Mouse (Mus musculus): ENCODE results near the gene Higd1a. TPM values are rescaled to one million over a fixed set of nuclear protein-coding genes. Genes with fewer than 3 reads are reported as not detected.

Gene Higd1a
- polyA plus RNA-seq, 1 experiment from 2014 or later: 102 TPM

DNA sequence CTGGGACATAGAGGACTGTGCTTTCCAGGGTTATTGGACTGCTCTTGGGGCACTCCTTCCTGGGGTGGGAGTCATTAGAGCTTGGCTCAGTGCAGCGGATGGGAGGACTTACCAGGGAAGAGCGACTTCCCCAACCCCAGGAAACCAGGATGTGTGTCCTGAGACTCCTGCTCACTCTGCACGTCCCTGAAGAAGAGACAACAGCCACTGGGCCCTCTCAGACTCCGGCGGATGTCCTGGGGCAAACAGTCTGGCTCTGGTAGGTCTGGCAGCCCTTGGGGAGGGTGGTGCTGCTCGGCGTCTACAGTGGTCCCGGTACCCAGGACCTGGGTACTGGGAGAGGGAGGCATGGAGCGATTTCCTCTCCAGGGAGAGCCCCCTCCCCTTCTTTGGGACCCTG is 40.1 kb upstream of the Higd1a start, which contains the start of gene Ackr2:
Ackr2 (plus strand) TSS at position 111 of the 400 bp plus-strand sequence.
- no peaks in the 10 kb centered on the region for H3K9me3 ChIP-seq (replicated peaks)
- ATAC-seq (ENCODE audit: insufficient read depth): no peak
- no peaks in the 10 kb centered on the region for H3K36me3 ChIP-seq (replicated peaks)
- no peak within 1 kb of the TSS for H3K9ac ChIP-seq
- 58% methylated on average over 9 of the region's 9 CpGs for WGBS (ENCODE audit: insufficient replicate concordance)
- no peak within 1 kb of the TSS for H3K4me3 ChIP-seq (replicated peaks)
- H3K27me3 ChIP-seq: no peaks in the 10 kb centered on the region
- H3K27ac ChIP-seq (replicated peaks): no peak within 1 kb of the TSS
- H3K4me1 ChIP-seq (replicated peaks): peaks cover 6% of the 10 kb centered on the region; the same call in 1 of the 2 replicates
- no peak within 1 kb of the TSS for H3K4me2 ChIP-seq

DNA sequence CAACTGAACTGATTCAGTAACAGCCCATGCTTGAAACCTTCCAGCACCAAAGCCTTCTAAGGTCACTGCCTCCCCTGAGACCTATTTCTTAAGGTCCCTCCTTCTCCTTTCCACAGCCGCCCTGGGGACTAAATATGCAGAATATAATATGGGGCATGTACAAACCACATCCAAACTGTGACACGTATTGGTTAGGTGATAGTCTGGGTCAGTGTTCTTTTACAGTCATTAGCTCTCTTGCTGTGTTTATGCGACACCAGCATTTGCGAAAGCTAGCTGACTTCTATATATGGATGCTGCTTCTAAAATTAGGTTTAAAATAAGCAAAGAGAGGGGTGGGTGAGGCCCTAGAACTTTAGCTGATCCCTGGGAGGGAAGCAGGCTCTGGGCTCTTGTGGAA is 38.7 kb upstream of the Higd1a start:
- Histone ChIP-seq H3K4me3 (replicated peaks) (no peak overlapping the region), H3K27ac (replicated peaks) (no peak overlapping the region), H3K4me1 (replicated peaks) (peaks cover 4% of the 10 kb centered on the region; the same call in 1 of the 2 replicates), H3K36me3 (replicated peaks) (no peaks in the 10 kb centered on the region), H3K9ac (no peak overlapping the region), H3K9me3 (replicated peaks) (no peaks in the 10 kb centered on the region), H3K27me3 (no peaks in the 10 kb centered on the region), H3K4me2 (no peak overlapping the region)
- 56% methylated on average over 4 of the region's 4 CpGs for WGBS (ENCODE audit: insufficient replicate concordance)
- no peak for ATAC-seq (ENCODE audit: insufficient read depth)

DNA sequence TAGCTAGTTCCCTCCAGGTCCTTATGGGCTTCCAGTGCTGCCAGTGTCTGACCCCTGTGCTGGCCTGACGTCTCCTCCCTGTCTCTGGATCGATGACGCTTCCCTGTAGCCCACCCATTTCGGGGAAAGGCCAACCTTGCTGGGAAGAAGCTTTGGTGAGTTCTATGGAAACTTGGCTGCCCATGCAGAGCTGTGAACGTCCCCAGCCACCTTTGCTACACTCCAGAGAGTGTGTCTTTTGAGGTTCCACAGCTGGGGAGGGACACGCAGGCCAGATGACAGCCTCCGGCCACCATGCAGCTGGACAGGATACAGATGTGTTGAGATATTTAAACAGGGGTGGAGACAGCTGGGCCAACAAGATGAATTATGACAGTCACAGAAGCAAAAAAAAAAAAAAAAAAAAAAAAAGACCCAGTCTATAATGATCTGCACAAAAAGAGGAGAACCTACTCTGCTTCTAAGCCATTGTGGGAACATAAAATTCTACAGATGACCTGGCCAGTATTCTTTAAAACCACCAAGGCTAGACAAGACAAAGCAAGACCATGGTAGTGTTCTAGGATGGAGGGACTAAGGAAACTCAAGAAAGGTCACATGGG is 37.3 kb upstream of the Higd1a start:
- no peak overlapping the region for H3K27ac ChIP-seq (replicated peaks)
- H3K9ac ChIP-seq: no peak overlapping the region
- no peaks in the 10 kb centered on the region; the same call in 1 of the 2 replicates for H3K4me1 ChIP-seq (replicated peaks)
- no peaks in the 10 kb centered on the region for H3K36me3 ChIP-seq (replicated peaks)
- no peak overlapping the region for H3K4me3 ChIP-seq (replicated peaks)
- H3K27me3 ChIP-seq: no peaks in the 10 kb centered on the region
- no peaks in the 10 kb centered on the region for H3K9me3 ChIP-seq (replicated peaks)
- H3K4me2 ChIP-seq: no peak overlapping the region
- 41% methylated on average over 7 of the region's 7 CpGs for WGBS (ENCODE audit: insufficient replicate concordance)
- no peak for ATAC-seq (ENCODE audit: insufficient read depth)

DNA sequence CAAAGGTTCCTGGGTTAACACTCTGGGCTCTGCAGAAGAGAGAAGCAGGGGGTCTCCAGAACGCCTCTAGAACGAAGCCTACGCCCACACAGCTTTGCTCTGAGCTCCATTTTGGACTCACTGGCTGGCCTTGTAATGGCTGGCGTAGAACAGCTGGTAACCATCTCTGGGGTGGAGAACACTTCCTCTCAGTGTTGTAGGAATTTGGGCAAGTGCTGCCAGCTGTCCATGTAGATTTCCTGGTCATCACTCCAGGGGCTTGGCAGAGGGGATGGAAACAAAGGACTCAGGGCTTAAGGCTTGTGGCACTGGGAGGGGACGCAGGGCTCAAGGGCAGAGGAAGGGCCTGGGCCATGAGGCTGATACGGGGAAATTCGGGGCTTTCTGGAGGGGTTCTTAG is 36.3 kb upstream of the Higd1a start:
- Histone ChIP-seq H3K36me3 (replicated peaks) (no peaks in the 10 kb centered on the region), H3K9ac (no peak overlapping the region), H3K4me1 (replicated peaks) (peaks cover 3% of the 10 kb centered on the region; the same call in 1 of the 2 replicates), H3K27ac (replicated peaks) (no peak overlapping the region), H3K27me3 (no peaks in the 10 kb centered on the region), H3K4me3 (replicated peaks) (no peak overlapping the region), H3K9me3 (replicated peaks) (no peaks in the 10 kb centered on the region), H3K4me2 (no peak overlapping the region)
- no peak for ATAC-seq (ENCODE audit: insufficient read depth)
- 54% methylated on average over 7 of the region's 7 CpGs for WGBS (ENCODE audit: insufficient replicate concordance)

DNA sequence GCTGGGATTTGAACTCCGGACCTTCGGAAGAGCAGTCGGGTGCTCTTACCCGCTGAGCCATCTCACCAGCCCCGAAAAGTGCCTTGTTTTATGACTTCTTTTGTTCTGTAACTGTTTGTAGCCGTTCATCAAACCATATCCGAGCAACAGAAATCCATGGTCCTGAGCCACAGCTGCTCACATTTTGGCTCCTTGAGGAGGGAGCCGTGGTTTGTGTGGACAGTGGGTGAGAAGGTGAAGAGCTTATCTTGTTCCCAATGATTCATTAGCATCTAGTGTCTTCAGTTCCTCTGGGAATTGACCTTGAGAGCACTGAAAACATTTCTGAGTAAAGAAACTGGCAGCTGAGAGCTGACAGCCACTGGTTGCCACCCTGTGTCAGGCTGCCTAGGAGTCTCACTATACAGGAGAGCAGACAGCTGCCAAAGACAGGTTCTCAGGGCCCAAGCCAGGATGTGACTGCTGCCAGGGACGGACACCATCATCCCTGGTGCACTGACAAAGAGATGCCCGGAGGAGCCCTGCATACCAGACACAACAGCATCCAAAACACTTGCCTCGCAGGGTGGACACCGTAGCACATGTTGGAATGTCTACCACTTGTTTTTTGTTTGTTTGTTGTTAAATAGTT is 34.0 kb upstream of the Higd1a start:
- WGBS (ENCODE audit: insufficient replicate concordance): 71% methylated on average over 12 of the region's 12 CpGs
- H3K27ac ChIP-seq (replicated peaks): no peak overlapping the region
- ATAC-seq (ENCODE audit: insufficient read depth): no peak
- no peaks in the 10 kb centered on the region for H3K9me3 ChIP-seq (replicated peaks)
- H3K4me2 ChIP-seq: no peak overlapping the region
- no peaks in the 10 kb centered on the region for H3K27me3 ChIP-seq
- no peak overlapping the region for H3K4me3 ChIP-seq (replicated peaks)
- H3K4me1 ChIP-seq (replicated peaks): peaks cover 3% of the 10 kb centered on the region; the same call in 1 of the 2 replicates
- H3K9ac ChIP-seq: no peak overlapping the region
- H3K36me3 ChIP-seq (replicated peaks): no peaks in the 10 kb centered on the region

DNA sequence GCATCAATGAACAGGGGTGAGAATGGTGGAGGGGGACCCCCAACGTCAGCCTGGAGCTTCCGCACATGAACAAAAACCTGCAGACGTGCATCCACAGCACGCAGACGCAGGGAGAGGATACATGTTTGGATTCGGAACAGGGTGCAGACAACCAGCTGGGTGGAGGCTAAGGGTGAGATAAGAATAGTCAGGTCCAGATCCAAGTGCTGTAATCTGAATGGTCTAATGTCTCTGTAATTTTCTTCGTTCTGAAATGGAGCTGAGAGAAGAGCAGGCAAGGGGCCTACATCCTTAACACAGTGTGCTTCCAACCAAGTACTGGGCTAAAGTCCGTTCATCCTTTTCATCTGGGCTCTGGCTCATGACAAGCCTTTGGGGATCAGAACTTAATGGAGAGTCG is 33.1 kb upstream of the Higd1a start:
- ATAC-seq (ENCODE audit: insufficient read depth): no peak
- Histone ChIP-seq H3K9ac (no peak overlapping the region), H3K27ac (replicated peaks) (no peak overlapping the region), H3K4me3 (replicated peaks) (no peak overlapping the region), H3K9me3 (replicated peaks) (no peaks in the 10 kb centered on the region), H3K36me3 (replicated peaks) (no peaks in the 10 kb centered on the region), H3K4me2 (no peak overlapping the region), H3K27me3 (no peaks in the 10 kb centered on the region), H3K4me1 (replicated peaks) (peaks cover 3% of the 10 kb centered on the region; the same call in 1 of the 2 replicates)
- WGBS (ENCODE audit: insufficient replicate concordance): 68% methylated on average over 9 of the region's 9 CpGs

DNA sequence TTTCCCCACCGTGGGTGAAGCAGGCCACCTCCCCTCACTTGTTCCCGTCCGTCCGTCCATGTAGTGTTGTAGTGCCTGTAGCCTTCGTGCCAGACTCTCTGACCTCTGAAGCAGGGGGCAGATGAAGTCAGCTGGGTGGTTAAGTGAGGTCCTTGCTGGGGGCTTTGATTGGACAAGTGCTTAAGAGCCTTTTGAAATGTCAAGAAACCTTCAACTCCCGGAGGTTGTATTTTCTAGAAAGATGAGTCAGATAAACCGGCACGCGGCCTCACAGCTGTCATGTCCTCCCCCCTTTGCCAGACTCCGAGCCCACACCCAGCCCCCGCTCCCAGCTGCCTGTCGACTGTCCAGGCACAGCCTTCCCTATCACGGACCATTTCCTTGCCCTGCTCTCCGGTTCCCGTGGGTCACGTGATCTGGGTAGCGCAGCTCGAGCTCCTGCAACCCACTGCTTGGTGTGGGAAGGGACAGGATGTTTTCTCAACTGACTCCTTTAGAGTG is 32.3 kb upstream of the Higd1a start:
- 20% methylated on average over 18 of the region's 18 CpGs for WGBS (ENCODE audit: insufficient replicate concordance)

DNA sequence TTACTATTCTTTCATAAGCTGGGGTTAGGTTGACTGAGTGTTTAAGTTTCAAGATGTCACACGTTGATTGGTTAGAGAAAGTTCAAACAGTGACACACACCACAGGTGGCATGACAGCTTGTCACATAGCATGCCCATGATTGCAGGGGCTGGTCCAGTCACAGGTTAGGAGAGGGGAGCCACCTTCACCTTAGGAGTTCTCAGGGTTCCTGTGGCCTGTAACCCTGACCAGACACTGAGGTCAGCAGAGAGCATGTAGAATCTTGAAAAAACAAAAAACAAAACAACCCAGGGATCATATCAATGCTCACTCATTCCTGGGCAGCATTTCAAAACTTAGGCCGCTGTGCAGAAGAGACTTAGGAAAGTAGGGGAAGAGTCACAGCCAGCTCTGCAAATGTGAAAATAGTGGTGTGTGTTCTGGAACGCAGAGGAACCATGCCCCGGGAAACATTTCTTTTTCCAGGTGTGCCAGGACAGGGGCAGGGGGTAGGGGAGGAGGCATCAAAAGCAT is 31.8 kb upstream of the Higd1a start:
- H3K9me3 ChIP-seq (replicated peaks): no peaks in the 10 kb centered on the region
- H3K27me3 ChIP-seq: no peaks in the 10 kb centered on the region
- no peak overlapping the region for H3K27ac ChIP-seq (replicated peaks)
- peaks cover 3% of the 10 kb centered on the region; the same call in 1 of the 2 replicates for H3K4me1 ChIP-seq (replicated peaks)
- no peak for ATAC-seq (ENCODE audit: insufficient read depth)
- no peak overlapping the region for H3K9ac ChIP-seq
- WGBS (ENCODE audit: insufficient replicate concordance): 60% methylated on average over 4 of the region's 4 CpGs
- H3K4me3 ChIP-seq (replicated peaks): no peak overlapping the region
- no peaks in the 10 kb centered on the region for H3K36me3 ChIP-seq (replicated peaks)
- no peak overlapping the region for H3K4me2 ChIP-seq

More for the DNA sequence above, 32.3 kb upstream of the Higd1a start:
- Histone ChIP-seq H3K27me3 (no peaks in the 10 kb centered on the region), H3K4me2 (no peak overlapping the region), H3K9me3 (replicated peaks) (no peaks in the 10 kb centered on the region), H3K27ac (replicated peaks) (no peak overlapping the region), H3K9ac (no peak overlapping the region), H3K4me1 (replicated peaks) (peaks cover 3% of the 10 kb centered on the region; the same call in 1 of the 2 replicates), H3K36me3 (replicated peaks) (no peaks in the 10 kb centered on the region), H3K4me3 (replicated peaks) (no peak overlapping the region)
- 0 out of 2 replicates have a peak, but pooled peaks have one; percentile 25 for ATAC-seq (ENCODE audit: insufficient read depth)

DNA sequence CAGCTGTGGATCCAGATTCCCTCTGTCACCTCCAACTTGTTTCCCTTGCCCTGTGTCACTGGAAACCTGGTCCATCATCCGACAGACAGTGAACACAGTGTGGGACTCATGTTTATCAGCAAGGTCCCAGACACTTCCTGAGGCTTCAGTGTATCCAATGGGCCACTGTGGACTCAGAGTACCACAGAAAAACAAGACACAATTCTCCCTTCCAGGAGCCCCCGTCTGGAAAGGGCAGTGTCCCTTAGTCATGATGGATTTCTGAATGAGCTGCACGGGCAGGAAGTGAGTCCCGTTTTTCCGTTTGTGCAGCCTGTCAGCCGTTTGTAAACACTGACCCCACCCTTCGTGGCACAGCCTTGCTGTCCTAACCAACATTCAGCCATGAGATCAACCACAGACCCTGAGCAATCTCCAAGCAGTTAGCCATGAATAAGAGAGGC is 23.9 kb upstream of the Higd1a start:
- H3K9me3 ChIP-seq (replicated peaks): no peaks in the 10 kb centered on the region
- 0 out of 2 replicates have a peak, but pooled peaks have one; percentile 22 for ATAC-seq (ENCODE audit: insufficient read depth)
- H3K27ac ChIP-seq (replicated peaks): no peak overlapping the region
- H3K9ac ChIP-seq: no peak overlapping the region
- 0 out of 2 replicates have a peak, but pooled peaks cover 3% of the 10 kb centered on the region for H3K27me3 ChIP-seq
- H3K4me1 ChIP-seq (replicated peaks): peaks cover 4% of the 10 kb centered on the region; the same call in 1 of the 2 replicates
- no peak overlapping the region for H3K4me3 ChIP-seq (replicated peaks)
- no peak overlapping the region for H3K4me2 ChIP-seq
- H3K36me3 ChIP-seq (replicated peaks): no peaks in the 10 kb centered on the region
- WGBS (ENCODE audit: insufficient replicate concordance): 12% methylated on average over 7 of the region's 7 CpGs

DNA sequence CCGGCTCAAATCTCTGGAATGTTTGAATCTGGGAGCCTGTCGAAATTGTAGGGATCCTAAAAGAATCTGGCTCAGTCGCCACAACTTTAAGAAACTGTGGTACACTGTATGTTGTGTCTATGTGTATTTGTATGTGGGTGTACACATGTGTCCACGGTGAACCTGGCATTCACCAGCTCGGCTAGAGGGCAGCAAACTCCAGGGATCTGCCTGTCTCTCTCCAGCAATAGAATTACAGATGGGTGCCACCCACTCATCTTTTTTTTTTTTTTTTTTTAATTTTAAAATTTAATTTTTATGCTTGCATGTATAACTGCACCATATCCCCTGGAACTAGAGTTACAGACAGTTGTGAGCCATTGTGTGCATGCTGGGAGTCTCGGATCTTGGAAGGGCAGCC is 23.1 kb upstream of the Higd1a start:
- H3K36me3 ChIP-seq (replicated peaks): no peaks in the 10 kb centered on the region
- no peak for ATAC-seq (ENCODE audit: insufficient read depth)
- no peak overlapping the region for H3K4me3 ChIP-seq (replicated peaks)
- H3K4me2 ChIP-seq: no peak overlapping the region
- 0 out of 2 replicates have a peak, but pooled peaks cover 3% of the 10 kb centered on the region for H3K27me3 ChIP-seq
- H3K9me3 ChIP-seq (replicated peaks): no peaks in the 10 kb centered on the region
- H3K27ac ChIP-seq (replicated peaks): no peak overlapping the region
- H3K9ac ChIP-seq: no peak overlapping the region
- WGBS (ENCODE audit: insufficient replicate concordance): 59% methylated on average over 6 of the region's 6 CpGs
- peaks cover 4% of the 10 kb centered on the region; the same call in 1 of the 2 replicates for H3K4me1 ChIP-seq (replicated peaks)

DNA sequence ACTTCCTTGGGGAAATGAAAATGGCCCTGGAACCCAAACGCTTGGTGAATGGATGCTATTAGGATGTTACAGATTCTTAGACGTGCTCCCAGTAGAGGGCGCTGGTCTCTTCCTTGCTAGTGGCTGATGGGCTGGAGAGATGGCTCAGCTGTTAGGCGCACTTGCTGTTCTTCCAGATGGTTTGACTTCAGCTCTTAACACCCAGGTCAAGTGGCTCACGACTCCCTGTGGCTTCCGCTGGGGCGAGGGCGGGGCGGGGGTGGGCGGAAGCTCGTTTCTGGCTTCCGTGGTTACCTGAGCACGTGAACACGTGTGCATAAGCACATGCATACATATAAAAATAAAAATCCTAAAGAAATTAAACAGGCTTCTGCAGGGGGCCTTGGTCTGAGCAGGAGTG is 22.7 kb upstream of the Higd1a start:
- H3K9me3 ChIP-seq (replicated peaks): no peaks in the 10 kb centered on the region
- peaks cover 4% of the 10 kb centered on the region; the same call in 1 of the 2 replicates for H3K4me1 ChIP-seq (replicated peaks)
- WGBS (ENCODE audit: insufficient replicate concordance): 12% methylated on average over 14 of the region's 14 CpGs
- H3K4me2 ChIP-seq: peak overlapping the region; percentile 27
- H3K9ac ChIP-seq: no peak overlapping the region
- H3K36me3 ChIP-seq (replicated peaks): no peaks in the 10 kb centered on the region
- no peak overlapping the region for H3K4me3 ChIP-seq (replicated peaks)
- H3K27ac ChIP-seq (replicated peaks): no peak overlapping the region
- H3K27me3 ChIP-seq: 0 out of 2 replicates have a peak, but pooled peaks cover 3% of the 10 kb centered on the region
- ATAC-seq (ENCODE audit: insufficient read depth): no peak

Measured in liver, embryonic 15.5 days (tissue).